Mouse (Mus musculus): ENCODE results near the gene Hlf.
A peak's percentile ranks its signal among the peaks of the same experiment; 100 is the strongest.

The Hlf gene

GRCm38 (mm10) chr11:90390817-90391173 lies at the start of gene Hlf:
Hlf (minus strand) TSS chr11:90390895.
- DNase-seq = peak; percentile 89 to 90

DNA sequence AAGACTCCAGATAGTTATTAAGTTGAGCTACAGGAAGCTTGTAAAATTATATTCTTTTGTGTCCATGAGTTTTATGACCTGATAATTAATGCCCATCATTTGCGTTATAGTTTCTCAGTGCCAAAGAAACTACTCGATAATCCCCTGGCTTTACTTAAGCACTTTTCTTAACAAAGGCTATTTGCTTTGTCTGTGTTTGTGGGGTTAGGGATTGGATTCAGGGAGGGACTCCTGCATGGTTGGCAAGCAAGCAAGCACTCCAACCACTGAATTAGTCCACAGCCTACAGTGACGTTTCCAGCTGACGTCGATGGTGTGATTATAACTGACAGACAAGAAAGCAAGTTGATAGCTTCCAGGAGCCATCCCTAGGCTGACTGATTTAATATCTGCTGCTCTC lies 48.1 kb upstream of the Hlf start:
- DNase-seq = no peak

GRCm38 (mm10) chr11:90425207-90425525 lies 34.5 kb upstream of the Hlf start:
- no peak for DNase-seq

DNA sequence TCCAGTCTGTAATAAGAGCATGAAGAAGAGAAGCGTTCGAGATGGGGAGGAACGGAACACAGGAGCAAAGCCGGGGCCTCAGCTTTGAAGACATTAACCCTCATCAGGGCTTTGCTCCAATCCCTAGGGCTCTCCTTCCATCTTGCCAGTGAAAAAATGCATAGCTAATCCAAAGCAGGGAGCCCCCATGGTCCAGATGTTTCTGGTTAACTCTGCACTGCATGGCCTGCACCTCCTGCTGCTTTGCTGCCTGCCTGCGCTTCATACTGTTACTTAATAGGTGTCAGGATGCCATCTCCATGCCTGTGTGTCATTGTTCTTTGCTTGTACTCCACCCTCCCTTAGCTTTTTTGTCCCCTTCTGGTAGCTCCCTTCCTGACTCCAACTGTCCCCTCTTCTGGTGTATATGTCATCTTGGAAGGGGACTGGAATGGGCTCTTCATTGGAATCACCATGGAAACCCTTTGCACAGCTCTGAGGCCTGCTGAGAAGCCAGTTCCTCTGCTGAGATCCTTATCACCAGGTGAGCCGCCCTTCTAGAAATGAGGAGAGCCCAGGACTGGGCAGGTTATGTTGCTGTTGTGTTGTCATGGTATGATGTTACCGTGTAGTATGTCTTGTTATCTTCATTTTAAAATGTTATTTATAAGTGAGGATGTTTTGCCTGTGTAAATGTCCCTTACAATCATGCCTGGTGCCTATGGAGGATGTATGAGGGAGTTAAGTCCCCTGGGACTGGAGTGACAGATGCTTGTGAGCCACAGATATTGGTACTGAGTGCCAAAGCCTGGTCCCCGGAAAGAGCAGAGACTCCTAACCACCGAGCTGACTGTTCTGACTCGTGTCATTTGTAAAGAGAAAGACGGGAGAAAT lies 33.9 kb upstream of the Hlf start:
- no peak for DNase-seq

- DNase-seq = no peak
These were observed 33.2 kb upstream of the Hlf start for GRCm38 (mm10) chr11:90423896-90424295.

- DNase-seq = no peak
These were observed 29.0 kb upstream of the Hlf start for GRCm38 (mm10) chr11:90419706-90420105.

GRCm38 (mm10) chr11:90417921-90418320 lies 27.2 kb upstream of the Hlf start:
- peak; percentile 99 for DNase-seq

- DNase-seq = peak in 1 of 2 experiments; percentile 11
These were observed 26.3 kb upstream of the Hlf start for GRCm38 (mm10) chr11:90417011-90417410.

- no peak for DNase-seq
These were observed 8.2 kb upstream of the Hlf start for GRCm38 (mm10) chr11:90398850-90399249.

- DNase-seq = peak in 1 of 2 experiments; percentile 2
These were observed 833 bp upstream of the Hlf start for GRCm38 (mm10) chr11:90391271-90392185.

- DNase-seq = peak in 1 of 2 experiments; percentile 30
These were observed 536 bp downstream of the Hlf start for GRCm38 (mm10) chr11:90389902-90390816.

DNA sequence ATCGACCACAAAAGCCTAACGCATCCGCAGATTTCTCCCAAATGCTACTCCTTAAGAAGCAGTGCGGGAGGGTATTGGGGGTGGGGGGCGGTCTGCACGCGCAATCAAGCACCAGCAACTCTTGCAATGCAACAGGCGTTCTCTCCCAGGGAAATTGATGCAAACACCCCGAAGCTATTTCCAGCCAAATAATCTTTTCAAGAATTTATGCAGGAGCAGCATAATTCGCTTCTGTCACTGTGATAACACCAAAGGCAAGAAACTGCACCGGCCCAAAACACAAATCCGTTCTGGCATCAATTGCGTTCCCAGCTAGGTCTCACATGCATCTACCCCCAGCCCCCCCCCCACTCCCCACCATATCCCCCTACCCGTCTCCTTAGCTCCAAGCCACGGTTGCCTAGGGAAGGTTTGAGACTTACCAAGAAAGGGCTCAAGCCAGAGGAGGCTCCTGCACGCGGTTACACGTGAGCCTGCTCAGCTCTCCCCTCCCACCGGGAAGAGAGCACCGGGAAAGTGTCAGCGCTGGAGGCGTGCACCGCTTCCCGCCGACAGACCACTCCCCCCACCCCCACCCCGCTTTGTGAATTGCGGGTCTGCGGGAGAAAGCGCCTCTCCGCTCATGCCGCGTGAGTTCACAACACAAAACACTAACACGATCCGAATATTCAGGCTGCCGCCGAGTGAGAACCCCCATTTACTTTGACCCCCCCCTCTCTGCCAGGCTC lies 1.4 kb downstream of the Hlf start:
- DNase-seq = peak; percentile 67 to 75

GRCm38 (mm10) chr11:90387501-90388440 lies 2.9 kb downstream of the Hlf start:
- DNase-seq = peak in 1 of 2 experiments; percentile 22

- DNase-seq = peak; percentile 90 to 92
These were observed 8.6 kb downstream of the Hlf start for GRCm38 (mm10) chr11:90382005-90382611.

- peak in 1 of 2 experiments; percentile 18 for DNase-seq
These were observed 9.6 kb downstream of the Hlf start for GRCm38 (mm10) chr11:90381113-90381512.

- DNase-seq = peak in 1 of 2 experiments; percentile 29
These were observed 10.5 kb downstream of the Hlf start for GRCm38 (mm10) chr11:90380131-90380685.

GRCm38 (mm10) chr11:90378008-90378407 lies 12.7 kb downstream of the Hlf start:
- peak; percentile 38 to 60 for DNase-seq

DNA sequence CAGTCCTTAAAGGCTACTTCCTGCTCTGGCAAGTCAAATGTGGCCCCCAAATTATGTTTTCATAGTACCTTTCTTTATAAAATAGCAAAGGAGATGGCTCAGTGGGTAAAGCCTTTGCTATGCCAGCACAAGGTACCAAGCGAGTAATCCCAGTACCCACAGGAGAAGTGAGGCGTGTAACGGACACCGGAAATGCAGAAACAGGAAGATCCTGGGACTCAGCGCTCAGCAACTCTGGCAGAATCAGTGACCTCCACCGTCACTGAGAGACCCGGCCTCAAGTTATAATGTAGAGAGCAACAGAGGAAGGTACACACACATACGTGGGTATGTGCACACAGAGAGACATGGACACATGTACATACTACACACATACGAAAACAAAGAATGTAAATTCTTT lies 14.3 kb downstream of the Hlf start:
- DNase-seq = no peak

DNA sequence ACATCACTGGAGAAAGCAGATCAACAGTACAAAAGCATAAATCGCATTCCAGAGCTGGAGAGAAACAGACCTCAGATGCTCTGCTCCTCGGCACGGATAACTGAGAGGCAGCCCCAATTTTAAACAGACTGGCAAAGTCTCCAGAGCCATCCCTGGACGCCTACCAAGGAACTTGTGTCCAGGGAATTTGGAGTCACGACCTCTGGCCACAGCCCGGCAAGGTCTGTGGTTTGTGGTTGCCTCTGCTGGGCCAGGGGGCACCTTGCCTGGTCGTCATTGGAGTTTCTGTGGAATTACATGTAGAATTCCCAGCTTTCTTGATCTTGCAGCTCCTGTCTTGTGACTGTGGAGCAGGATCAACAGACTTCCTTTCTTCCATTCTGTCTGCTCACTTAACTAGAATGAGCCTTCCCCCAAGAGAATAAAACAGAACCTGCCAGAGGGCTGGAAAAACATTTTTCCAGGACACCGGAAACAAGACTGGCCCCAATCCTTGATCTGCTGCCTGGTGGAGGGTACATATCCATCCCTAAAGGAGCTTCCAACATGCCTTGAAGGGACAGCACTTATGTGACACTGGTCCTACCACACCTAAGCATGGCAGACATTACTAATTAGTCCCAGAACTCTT lies 19.1 kb downstream of the Hlf start:
- DNase-seq = peak in 1 of 2 experiments; percentile 65

All from kidney, adult 8-10 months (tissue).